Mouse (Mus musculus): ENCODE data around the gene Tenm3. TPM values are rescaled to one million over a fixed set of nuclear protein-coding genes. Genes with fewer than 3 reads are reported as not detected.

Gene Tenm3
- polyA plus RNA-seq, 1 experiment = not detected

GRCm38 (mm10) chr8:48670895-48671294 lies 172.9 kb downstream of the Tenm3 start:
- TF ChIP-seq GATA1 (IDR thresholded peaks at IDR 0.05; ENCODE audit: low read length) = no peak

GRCm38 (mm10) chr8:48670387-48670786 lies 173.4 kb downstream of the Tenm3 start:
- no peak for TF ChIP-seq GATA1 (IDR thresholded peaks at IDR 0.05; ENCODE audit: low read length)

GRCm38 (mm10) chr8:48665193-48665592 lies 178.6 kb downstream of the Tenm3 start:
- TF ChIP-seq GATA1 (IDR thresholded peaks at IDR 0.05; ENCODE audit: low read length) = no peak

- TF ChIP-seq GATA1 (IDR thresholded peaks at IDR 0.05; ENCODE audit: low read length) = no peak
These were observed 184.5 kb downstream of the Tenm3 start for GRCm38 (mm10) chr8:48659226-48659625.

- no peak for TF ChIP-seq GATA1 (IDR thresholded peaks at IDR 0.05; ENCODE audit: low read length)
These were observed 188.2 kb downstream of the Tenm3 start for GRCm38 (mm10) chr8:48655381-48656043.

GRCm38 (mm10) chr8:48649845-48650244 lies 193.9 kb downstream of the Tenm3 start:
- TF ChIP-seq GATA1 (IDR thresholded peaks at IDR 0.05; ENCODE audit: low read length) = no peak

- no peak for TF ChIP-seq GATA1 (IDR thresholded peaks at IDR 0.05; ENCODE audit: low read length)
These were observed 194.3 kb downstream of the Tenm3 start for GRCm38 (mm10) chr8:48649415-48649814.

- no peak for TF ChIP-seq GATA1 (IDR thresholded peaks at IDR 0.05; ENCODE audit: low read length)
These were observed 197.6 kb downstream of the Tenm3 start for GRCm38 (mm10) chr8:48646110-48646509.

- no peak for TF ChIP-seq GATA1 (IDR thresholded peaks at IDR 0.05; ENCODE audit: low read length)
These were observed 205.6 kb downstream of the Tenm3 start for GRCm38 (mm10) chr8:48638129-48638528.

- TF ChIP-seq GATA1 (IDR thresholded peaks at IDR 0.05; ENCODE audit: low read length) = no peak
These were observed 206.8 kb downstream of the Tenm3 start for GRCm38 (mm10) chr8:48636979-48637378.

- TF ChIP-seq GATA1 (IDR thresholded peaks at IDR 0.05; ENCODE audit: low read length) = no peak
These were observed 207.9 kb downstream of the Tenm3 start for GRCm38 (mm10) chr8:48635815-48636214.

- TF ChIP-seq GATA1 (IDR thresholded peaks at IDR 0.05; ENCODE audit: low read length) = no peak
These were observed 210.3 kb downstream of the Tenm3 start for GRCm38 (mm10) chr8:48633426-48633825.

- no peak for TF ChIP-seq GATA1 (IDR thresholded peaks at IDR 0.05; ENCODE audit: low read length)
These were observed 221.1 kb downstream of the Tenm3 start for GRCm38 (mm10) chr8:48622517-48623153.

GRCm38 (mm10) chr8:48615088-48615487 lies 228.7 kb downstream of the Tenm3 start:
- TF ChIP-seq GATA1 (IDR thresholded peaks at IDR 0.05; ENCODE audit: low read length) = no peak

GRCm38 (mm10) chr8:48611934-48612512 lies 231.7 kb downstream of the Tenm3 start:
- TF ChIP-seq GATA1 (IDR thresholded peaks at IDR 0.05; ENCODE audit: low read length) = no peak

- TF ChIP-seq GATA1 (IDR thresholded peaks at IDR 0.05; ENCODE audit: low read length) = no peak
These were observed 232.6 kb downstream of the Tenm3 start for GRCm38 (mm10) chr8:48611126-48611525.

GRCm38 (mm10) chr8:48610316-48610715 lies 233.4 kb downstream of the Tenm3 start:
- TF ChIP-seq GATA1 (IDR thresholded peaks at IDR 0.05; ENCODE audit: low read length) = no peak
